Mouse (Mus musculus) adipose tissue, adult 10 weeks (tissue): Measurements from ENCODE around the gene Ankrd13a. TPM values are rescaled to one million over a fixed set of nuclear protein-coding genes. Genes with fewer than 3 reads are reported as not detected.

Experiments used
- polyA plus RNA-seq: library from polyadenylated mRNA; stranded (reverse); fragments of 350-450 nt; fragmentation: Illumina TruSeq; extraction: RNeasy Lipid Tissue Mini Kit (QIAGEN cat#74804); gene quantifications from one replicate; pipeline ENCODE4 v1.2.3, GENCODE M21; 2014; ENCODE audit warnings: low read depth, low replicate concordance

Ankrd13a gene
- 52.9 TPM for polyA plus RNA-seq

GRCm38 (mm10) chr5:114774403-114775051 is at the start of gene Ankrd13a:
Gene Ankrd13a, plus strand, starts transcription at chr5:114774677.

GRCm38 (mm10) chr5:114775056-114775979 is 841 bp downstream of the Ankrd13a start, which contains the start of gene Git2:
Gene Git2, minus strand, starts transcription at chr5:114775517.

GRCm38 (mm10) chr5:114822796-114823688 is 48.6 kb downstream of the Ankrd13a start, which contains the start of gene 1500011B03Rik:
Gene 1500011B03Rik, minus strand, starts transcription at chr5:114823468.

GRCm38 (mm10) chr5:114853364-114853763 is 78.9 kb downstream of the Ankrd13a start, which contains the start of gene 4930519G04Rik:
Gene 4930519G04Rik, plus strand, starts transcription at chr5:114853664.

Other genes with a start within 250 kb of the Ankrd13a start
- 1.6 TPM for gene Fam222a, start 206.7 kb upstream of the Ankrd13a start, polyA plus RNA-seq
- 13.2 TPM for gene Trpv4, start 116.3 kb upstream of the Ankrd13a start, polyA plus RNA-seq
- 68.7 TPM for gene Gltp, start 83.7 kb upstream of the Ankrd13a start, polyA plus RNA-seq
- 11.3 TPM for gene Tchp, start 66.9 kb upstream of the Ankrd13a start, polyA plus RNA-seq
- gene Git2, start 840 bp downstream of the Ankrd13a start, polyA plus RNA-seq: 27.9 TPM
- 171 TPM for gene 1500011B03Rik, start 48.8 kb downstream of the Ankrd13a start, polyA plus RNA-seq
- gene 4930519G04Rik, start 79.0 kb downstream of the Ankrd13a start, polyA plus RNA-seq: 0.60 TPM
- not detected for gene Gm9936, start 84.0 kb downstream of the Ankrd13a start, polyA plus RNA-seq
- gene Oasl2, start 122.3 kb downstream of the Ankrd13a start, polyA plus RNA-seq: 20.2 TPM
- gene Oasl1, start 148.6 kb downstream of the Ankrd13a start, polyA plus RNA-seq: 1.5 TPM
- gene 2210016L21Rik, start 167.5 kb downstream of the Ankrd13a start, polyA plus RNA-seq: 23.8 TPM
- 0.71 TPM for gene Hnf1a, start 196.4 kb downstream of the Ankrd13a start, polyA plus RNA-seq
- 31.1 TPM for gene Sppl3, start 236.5 kb downstream of the Ankrd13a start, polyA plus RNA-seq